Mouse (Mus musculus): ENCODE measurements at regions not wholly inside any gene's neighbourhood (a gene's known extent, or its start where the extent isn't known, plus 50 kb on each side); places are given as distances from the start of the nearest gene placed in this dataset.

DNA sequence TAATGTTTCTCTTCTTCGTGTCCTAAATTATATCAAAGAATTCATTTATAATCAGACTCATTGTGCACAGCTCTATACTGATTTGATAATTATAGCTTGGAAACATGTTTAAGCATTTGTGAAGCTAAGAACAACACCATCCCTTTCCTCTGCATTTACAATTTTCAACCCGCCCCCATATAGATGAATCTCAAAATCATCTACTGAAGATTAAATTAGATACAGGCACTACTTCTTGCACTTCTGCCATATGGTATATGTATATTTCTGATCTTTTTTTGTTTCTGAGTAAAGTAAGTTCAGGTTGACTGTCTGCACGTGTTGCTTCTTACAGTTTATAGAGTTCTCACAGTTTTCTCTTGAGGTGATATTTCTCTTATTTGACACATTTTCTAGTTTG lies 583.1 kb upstream of the C030005K15Rik start:
- DNase-seq = no peak

DNA sequence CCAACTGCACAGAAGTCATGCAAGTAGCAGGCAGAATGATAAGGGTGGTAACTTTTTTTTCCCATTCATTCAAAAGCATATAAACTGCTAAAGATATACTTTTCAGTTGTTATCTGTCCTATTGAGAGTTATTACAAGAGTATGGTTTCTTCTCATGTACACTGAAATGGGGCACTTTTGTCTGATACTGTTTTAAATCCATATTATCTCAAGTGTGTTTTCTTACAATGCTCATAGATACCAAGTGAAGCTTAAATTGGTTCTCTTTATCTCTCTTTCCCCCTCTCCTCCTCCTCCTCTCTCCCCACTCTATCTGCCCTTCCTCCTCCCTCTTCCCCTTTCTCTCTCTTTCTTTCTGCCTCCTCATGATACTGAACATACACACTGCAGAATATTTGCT lies 584.8 kb upstream of the C030005K15Rik start:
- DNase-seq = no peak

DNA sequence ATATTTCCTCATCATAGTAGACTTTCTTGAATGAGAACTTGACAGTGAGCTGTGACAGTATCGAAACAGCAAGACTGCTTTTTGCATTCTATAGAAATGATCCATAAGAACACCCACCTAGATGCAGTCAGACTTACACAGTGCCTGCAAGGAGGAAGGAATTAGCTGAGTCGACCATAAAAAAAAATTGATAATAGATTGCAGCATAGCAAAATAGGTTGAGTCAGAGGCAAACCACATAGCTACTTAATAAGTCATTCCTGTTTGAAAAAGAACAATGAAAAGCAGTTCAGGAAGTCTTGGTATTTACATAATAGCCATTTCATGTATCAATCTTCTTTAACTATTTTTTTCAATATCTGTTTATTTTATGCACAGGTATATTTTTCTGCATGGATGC lies 591.9 kb upstream of the C030005K15Rik start:
- no peak for DNase-seq

DNA sequence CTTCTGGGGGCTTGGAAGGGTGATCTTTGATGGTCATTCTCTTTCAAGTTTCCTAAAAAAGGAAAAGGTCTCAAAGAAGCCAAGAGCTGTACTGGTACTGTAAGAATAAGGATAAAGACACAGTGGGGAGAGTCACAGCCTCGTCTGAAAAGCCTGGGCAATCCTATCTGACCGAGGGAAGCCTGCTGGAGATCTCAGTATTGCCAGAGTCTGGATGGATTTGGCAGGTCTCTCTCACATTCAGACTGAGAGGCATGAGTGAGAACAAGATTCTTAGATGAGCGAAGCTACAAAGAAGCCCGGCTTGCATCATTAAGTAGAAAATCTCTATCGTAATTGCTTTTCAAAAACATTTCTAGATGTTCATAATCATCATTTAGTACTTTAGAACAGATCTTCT lies 590.4 kb upstream of the Atp2b1 start:
- DNase-seq = no peak

DNA sequence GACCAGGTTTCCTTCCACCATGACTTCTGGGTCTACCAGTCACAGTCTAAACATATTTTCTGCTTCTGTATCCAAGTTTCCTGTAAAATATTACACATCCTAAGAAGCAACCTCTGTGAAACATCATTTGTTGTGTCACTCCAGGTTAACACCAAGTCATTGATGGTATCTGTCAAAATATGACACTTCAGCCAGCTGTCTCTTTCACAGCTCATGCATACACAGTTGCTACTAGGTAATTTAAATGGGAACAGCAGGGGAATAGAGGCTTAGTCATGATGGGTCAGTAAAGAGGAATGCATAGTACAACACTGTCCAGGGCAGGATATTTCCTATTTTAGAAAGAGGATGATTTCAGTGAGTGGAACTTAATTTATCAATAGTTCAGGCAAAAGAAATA lies 589.6 kb upstream of the Atp2b1 start:
- DNase-seq = no peak

DNA sequence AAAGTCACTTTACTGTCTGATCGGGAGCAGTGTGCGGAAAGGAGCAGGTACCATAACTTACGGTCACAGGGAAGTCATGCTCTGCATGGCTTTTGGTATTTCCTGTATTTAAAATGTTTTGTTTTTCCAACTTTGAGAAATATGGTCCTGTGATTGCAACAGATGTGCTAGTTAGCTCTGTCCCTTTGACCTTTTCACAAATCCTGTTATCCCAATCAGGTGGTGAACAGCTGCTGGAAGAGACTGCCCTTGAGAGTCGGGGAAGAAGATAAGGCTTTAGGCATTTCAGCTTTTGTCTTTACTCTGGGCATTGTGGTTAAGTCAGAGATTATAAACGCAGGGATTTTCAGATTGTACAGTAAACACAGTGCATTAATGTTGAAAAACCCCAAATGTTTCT lies 588.5 kb upstream of the Atp2b1 start:
- peak in 1 of 2 experiments; percentile 10 for DNase-seq

DNA sequence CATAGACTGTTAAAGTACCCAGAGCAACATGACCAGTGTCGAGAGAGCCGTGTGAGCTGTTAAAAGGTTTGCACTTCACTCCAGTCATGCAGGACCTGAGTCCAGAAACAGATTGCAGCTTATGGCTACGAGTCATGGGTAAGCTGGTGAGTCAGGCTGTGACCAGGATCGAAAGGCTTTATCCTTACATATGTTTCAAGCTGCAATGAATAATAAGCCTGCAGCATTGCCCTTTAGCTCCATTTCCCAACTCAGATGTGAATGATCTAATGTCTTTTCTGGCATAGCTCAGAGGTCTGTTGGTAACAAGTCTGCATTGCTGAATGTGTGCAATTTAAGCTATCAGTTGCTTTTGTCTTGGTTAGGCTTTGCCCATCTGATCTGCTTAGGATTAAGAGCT lies 581.5 kb upstream of the Atp2b1 start:
- no peak for DNase-seq

DNA sequence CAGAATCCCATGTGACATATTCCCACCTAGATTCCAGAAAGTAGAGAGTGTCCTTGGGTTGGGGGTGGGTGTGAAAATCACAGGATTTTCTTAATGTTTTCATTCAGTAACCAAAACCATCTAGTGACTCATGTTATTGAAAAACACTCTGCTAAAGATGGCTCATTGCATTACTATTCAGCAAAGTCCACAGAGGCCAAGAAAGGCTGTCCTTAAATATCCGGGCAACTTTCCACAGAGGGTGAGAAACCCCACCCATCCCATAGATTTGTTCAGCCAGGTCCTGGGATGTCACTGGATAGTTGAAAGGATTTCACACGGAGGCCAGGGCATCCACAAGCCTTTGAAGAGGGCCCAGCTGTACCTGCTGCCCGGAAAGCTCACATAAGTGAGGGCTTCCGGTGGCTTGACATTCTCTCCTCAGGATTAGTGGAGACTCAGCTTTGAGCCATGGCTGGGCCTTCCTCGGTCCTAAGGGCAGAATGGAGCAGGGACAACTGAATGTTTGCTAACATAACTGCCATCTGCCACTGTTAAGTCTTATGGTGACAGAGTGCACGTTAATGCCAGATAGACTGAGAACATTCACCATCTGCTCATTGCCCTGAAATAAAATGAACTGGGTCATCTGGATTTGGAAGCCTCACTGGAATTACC lies 580.7 kb upstream of the Atp2b1 start:
- DNase-seq = peak; percentile 55 to 63

DNA sequence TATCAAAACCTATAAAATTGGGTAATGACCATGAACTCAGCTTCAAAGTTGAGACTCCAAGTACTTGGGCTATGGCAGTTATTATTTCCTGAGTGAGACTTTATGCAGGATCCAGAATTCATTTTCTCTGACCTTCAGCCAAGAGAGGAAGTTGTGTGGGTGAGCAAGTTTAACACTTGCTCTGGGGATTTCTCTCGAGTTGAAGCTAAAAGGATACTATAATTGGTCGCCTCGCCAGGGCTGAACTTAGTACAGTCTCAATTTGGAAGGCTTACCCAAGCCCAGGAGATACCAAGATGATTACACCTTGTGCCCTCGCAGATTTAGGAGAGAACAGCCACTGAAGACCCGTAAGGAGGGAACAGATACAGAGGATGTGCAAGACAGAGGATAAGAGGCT lies 570.4 kb upstream of the Atp2b1 start:
- peak; percentile 26 to 37 for DNase-seq

DNA sequence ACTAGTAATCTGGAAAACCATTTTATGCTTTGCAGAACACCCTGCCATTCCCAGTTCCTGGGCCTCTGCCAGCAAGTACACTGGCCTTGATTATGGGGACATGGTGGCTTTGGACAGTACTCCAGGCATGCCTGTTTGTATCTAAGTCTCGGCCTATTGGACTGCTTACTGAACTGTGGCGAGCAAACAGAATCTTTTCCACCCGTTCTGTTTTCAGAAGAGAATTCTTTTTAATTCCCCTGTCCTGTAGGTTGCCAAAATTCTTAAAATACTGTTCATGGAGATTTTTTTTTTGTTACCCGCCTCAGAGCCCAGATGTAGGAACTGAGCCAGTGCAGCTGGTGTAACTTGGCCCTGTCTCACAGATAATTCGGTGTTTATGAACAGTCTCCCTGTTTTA lies 564.7 kb upstream of the Atp2b1 start:
- peak; percentile 75 to 82 for DNase-seq

DNA sequence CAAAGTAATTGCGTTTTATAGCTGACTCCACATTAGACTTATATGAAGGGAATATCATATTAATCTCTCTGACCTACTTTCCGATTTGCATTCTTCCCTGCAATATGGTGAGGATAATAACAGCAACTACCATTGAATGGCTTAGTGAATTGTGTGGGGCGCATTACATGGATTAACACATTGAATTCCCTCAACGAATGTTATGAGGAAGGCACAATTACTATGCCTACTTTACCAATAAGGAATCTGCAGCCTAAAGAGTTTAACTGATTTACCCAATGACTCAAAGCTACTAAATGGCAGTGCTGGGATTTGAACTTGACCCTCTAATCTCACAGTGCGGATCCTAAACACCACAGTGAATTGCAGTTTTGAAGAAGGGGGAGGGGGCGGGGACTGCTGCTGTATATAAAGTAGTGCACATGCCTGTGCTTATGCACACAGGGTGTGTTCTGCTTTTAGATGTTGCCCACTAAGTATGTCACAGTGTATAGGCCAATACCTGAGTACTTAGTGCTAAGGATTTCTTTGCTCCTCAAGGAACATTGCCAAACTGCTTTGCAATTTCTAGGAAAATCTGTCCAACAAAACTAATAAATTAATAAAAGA lies 563.8 kb upstream of the Atp2b1 start:
- no peak for DNase-seq

DNA sequence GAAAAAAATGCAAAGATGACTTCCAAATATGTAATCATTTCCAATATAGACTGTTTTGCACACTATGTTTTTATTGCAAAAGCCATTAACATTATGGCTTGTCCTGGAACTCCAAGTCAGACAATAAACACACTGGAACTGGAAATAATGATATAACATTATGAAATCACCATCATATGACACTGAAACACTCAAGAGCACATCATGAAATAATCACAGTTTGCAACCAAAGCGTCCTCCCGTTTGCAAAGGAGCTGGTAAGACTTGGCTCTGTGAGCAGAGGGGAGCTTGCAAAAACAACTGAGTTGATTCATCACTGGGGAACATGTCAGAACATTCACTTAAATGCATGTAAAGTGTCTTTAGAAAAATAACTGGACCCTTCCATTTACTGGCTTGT lies 562.1 kb upstream of the Atp2b1 start:
- peak in 1 of 2 experiments; percentile 15 for DNase-seq

DNA sequence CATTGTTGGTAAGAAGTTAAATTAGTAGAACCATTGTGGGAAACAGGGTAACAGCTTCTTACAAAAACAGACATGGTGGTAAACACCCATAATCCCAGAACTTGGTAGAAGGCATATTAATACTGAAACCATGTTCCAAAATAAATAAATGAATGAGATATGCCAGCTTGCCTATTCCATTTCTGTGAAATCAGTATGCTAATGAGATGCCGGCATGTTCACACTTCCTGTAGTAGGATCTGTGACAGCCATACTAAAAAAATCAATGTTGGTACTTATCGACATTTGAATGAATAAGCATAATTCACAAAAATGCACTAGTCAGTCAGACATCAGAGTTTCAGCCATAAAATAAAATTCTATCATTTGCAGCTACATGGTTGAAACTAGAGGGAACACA lies 559.7 kb upstream of the Atp2b1 start:
- no peak for DNase-seq

DNA sequence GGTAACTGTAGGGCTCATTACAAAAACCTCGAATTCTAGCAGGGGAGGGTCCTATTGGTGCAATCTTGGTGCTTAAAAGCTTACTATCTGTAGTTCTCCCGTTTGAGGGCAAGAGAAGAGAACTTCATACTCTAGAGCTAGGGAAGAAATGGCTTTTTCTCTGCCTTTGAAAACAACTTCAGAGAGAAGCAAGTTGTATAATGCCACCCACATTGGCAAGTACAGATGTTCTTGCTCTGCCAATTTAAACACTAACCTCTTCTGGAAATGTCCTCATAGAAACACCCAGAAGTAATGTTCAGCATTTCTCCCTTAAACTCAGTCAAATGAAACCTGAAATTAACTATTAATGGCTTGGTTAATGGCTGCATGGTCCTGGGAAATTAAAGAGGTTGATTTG lies 549.6 kb upstream of the Atp2b1 start:
- no peak for DNase-seq

DNA sequence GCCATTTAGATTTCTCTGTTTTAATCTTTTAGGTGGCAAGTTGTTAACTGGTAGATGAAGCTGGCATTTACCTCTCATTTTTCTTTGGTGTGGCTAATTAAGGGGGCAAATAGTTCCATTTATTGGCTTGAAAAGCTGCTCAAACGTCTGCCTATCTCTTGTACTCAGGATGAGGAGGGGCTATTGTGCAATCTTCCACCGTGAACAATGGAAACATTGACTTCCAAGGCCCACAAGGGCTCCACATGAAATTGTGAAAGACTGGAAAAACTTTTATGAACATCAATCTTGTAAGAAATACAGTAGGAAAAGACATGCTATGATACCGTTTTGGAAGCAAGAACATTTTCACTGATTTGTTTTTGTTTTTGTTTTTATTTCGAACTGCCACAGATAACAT lies 541.6 kb upstream of the Atp2b1 start:
- peak; percentile 29 to 42 for DNase-seq

DNA sequence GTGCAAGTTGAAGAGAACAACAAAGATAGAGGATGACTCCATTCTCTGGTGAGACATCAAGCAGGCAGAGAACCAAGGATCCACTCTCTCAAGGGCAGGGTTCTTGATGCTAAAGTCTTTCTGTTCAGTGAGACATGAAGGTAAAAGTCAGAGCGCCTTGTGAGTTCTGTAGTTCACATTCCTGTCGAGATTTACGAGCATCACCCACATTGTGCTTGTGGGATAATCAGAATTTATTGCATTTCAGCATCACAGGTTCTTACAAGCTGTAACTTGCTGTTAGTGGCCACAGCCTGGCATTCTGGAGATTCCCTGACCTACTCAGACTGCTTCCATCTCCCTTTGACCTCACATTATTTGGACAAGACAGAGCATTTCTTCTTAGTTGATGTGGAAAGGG lies 540.9 kb upstream of the Atp2b1 start:
- peak in 1 of 2 experiments; percentile 5 for DNase-seq

DNA sequence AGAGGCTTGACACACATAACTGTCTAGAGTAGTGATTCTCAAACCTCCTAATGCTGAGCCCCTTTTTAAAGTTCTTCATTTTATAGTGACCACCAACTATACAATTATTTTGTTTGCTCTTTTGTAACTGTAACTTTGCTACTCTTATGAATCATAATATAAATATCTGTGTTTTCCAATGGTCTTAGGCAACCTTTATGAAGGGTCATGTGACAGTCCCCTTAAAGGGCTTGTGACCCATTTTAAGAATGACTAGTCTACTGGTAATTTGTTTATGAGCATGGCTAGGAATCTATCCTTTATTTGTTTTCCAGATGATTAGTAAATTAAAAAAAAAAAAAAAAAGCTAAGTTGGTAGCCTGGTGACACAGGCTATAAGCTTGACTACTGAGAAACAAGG lies 539.5 kb upstream of the Atp2b1 start:
- no peak for DNase-seq

DNA sequence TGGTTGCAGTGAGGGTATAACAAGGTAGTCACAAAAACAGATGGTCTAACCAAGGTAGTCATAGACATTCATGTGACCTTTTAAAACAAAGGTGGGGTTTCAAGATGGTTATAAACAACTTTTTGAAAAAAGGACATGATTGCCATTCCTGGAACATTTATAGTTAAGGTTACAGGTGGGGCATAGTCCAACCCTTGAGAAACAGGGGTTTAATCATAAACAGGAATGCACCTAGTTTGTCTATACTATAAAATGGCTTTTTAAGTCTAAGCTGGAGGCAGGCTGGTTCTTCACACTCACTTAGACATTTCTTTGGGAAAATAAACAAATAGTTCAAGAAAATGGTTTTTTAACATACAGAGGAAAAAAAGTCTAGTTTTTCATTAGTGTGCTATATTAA lies 525.7 kb upstream of the Atp2b1 start:
- DNase-seq = no peak

DNA sequence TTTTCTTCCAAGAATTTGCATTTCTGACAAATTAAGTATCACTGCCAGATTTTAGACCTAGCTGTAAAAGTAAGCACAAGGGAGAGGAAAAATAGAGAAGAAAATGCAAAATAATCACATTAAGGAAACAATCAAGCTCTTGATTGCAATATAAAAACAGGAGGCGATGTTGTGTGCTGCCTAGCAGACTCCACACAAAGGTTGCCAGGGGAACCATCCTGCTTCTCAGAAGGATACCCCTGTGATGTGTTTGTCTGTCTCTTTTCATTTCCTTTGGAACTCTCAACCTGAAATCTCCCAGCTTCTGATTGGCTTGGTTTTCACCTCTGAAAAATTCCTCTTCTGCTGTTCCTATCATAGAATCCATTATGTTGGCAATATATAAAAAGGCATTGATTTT lies 514.3 kb upstream of the Atp2b1 start:
- DNase-seq = no peak

DNA sequence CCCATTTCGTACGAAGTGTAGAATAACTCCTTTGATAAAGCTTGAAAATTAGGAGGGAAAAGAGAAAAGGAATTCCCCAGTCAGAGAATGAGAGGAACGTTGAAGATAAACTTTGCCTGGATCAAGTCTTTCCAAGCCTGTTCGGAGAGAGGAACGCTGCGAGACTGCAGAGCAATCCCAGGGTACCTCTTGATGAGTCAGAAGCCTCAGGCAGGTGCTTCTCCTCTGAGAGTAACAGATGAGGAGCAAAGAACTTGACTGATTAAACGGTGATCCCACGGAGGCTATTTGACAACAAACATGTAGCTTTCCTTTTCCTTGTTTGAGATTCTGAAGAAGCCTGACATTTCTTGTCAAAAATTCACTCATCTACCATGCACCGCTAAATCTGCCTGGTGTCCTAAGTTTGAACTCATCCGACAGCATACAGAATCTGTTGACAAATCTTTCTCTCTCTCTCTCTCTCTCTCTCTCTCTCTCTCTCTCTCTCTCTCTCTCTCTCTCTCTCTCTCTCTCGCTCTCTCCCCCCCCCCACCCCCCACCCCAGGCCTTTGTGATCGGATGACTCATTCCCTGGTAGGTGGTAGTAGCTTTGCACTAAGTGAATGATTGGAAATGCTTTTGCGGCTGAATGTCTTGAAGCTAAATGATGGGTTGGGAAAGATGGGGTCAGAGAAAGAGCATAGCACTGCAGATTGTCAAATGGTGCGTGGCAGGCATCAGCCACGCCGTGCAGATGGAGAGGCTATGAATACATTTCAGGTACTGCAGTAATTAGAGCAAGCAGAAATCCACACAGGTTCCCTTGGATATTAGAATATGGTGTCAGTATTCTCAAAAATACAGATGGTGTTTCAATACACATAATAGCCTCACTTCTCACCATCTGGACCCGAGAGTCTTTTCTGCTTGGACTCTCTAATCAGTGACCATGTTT lies 496.1 kb upstream of the Atp2b1 start:
- DNase-seq = no peak

DNA sequence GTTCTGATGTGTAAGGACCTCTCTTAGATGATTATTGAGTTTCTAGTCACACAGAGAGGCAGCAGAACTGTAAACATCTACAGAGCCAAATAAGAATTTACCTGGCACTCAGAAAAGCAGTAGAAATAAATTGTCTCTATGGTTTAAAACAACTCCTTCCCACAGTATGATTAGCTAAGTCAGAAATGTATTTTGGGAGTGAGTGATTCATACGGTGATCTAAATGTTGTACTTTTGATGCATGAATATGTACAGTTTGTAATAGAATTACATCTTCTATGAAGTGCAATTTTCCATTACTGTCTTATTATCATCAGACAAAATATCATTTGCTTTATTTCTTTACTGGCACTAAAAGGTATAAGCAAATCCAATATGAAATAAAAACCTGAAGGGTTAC lies 489.8 kb upstream of the Atp2b1 start:
- DNase-seq = no peak

DNA sequence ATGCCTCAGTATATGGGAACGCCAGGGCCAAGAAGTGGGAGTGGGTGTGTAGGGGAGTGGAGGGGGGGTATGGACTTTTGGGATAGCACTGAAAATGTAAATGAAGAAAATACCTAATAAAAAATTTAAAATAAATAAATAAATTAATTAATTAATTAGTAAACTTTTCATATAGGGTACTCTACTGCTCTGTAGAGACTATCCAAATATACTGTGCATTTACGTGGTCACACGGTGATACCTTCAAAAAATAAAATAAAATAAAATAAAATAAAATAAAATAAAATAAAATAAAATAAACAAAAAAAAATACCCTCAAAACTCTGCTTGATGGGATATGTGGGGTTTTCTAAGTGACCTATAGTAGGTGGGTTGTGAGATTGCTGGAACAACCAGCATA lies 479.2 kb upstream of the Atp2b1 start:
- no peak for DNase-seq

DNA sequence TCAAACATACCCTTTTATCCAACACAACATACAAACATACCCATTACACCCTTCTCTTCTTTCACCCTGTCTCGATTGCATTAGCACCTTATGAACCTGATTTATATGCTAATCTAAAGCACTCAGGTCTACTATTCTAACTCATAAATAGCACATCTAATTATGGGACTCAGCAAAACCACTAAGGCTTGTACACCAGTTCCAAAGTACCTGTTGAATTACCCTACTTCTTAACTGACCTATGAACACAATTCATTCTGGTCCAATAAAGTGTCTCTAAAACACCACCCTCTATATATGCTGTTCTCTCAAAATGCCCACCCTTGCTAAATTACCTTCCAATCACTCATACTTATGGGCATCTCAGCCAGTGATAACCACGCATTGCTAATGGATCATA lies 452.7 kb upstream of the Atp2b1 start:
- no peak for DNase-seq
